Mouse (Mus musculus): Measurements from ENCODE around the gene Sbf2. TPM values are rescaled to one million over a fixed set of nuclear protein-coding genes. Genes with fewer than 3 reads are reported as not detected.

The Sbf2 gene
- polyA plus RNA-seq, 1 experiment, result 37.0 TPM

DNA sequence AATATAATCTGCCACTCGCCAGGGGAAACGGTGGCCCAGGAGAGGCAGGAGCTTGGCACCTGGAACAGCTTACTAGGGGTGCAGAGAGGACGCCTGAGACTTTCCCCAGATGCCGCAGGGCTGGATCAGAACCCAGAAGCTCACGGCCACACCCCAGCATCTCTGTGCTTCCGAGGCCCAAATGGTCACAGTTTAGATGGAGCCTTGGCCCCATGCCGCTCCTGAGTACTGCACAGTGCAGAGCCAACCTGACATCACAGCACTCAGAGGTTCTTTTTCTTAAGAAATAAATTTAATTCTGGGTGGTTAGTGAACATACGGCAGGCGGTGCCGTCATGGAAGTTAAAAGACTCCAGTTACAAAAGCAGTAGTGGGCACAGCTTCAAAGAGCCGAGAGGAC, 307.0 kb downstream of the Sbf2 start:
- TF ChIP-seq CTCF (IDR thresholded peaks at IDR 0.05; ENCODE audit: control insufficient read depth, insufficient read depth, insufficient replicate concordance, low read depth, low read length) (no peak), POLR2A (IDR thresholded peaks at IDR 0.05; ENCODE audit: control insufficient read depth, low read depth, low read length) (no peak)
- H3K27me3 ChIP-seq (ENCODE audit: control insufficient read depth, insufficient read depth, low read length), result no peaks in the 10 kb centered on the region
- H3K4me1 ChIP-seq (ENCODE audit: control insufficient read depth, insufficient read depth, low read length), result no peaks in the 10 kb centered on the region; the same call in 1 of the 2 replicates
- H3K4me3 ChIP-seq (ENCODE audit: control insufficient read depth, low read depth, low read length), result no peak overlapping the region
- peaks cover 2% of the 10 kb centered on the region; the same call in 1 of the 2 replicates for H3K36me3 ChIP-seq (ENCODE audit: control insufficient read depth, insufficient read depth, low read length)
- H3K27ac ChIP-seq (ENCODE audit: control insufficient read depth, insufficient read depth, low read depth, low read length), result no peak overlapping the region

DNA sequence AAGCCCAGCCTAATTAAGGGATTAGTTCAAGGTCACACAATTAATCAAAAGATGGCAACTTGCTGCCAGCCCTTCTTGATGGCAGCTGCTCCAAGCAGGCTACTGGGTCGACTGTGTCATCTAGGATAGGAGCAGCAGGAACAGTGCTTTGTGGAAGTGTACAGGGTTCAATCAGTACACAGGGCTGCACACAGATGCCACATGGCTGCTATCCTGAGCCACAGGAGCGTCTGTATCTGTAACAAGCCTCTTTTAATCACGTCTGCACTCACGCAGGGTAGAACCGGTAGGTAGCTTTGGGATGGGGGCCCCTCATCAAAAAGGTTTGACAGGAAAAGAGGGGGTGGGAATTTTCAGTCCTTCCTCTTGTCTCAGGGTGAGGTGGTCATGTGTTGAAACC, 308.4 kb downstream of the Sbf2 start:
- H3K4me1 ChIP-seq (ENCODE audit: control insufficient read depth, insufficient read depth, low read length), result no peaks in the 10 kb centered on the region; the same call in 1 of the 2 replicates
- TF ChIP-seq CTCF (IDR thresholded peaks at IDR 0.05; ENCODE audit: control insufficient read depth, insufficient read depth, insufficient replicate concordance, low read depth, low read length) (no peak), POLR2A (IDR thresholded peaks at IDR 0.05; ENCODE audit: control insufficient read depth, low read depth, low read length) (no peak)
- no peak overlapping the region for H3K27ac ChIP-seq (ENCODE audit: control insufficient read depth, insufficient read depth, low read depth, low read length)
- no peaks in the 10 kb centered on the region for H3K27me3 ChIP-seq (ENCODE audit: control insufficient read depth, insufficient read depth, low read length)
- H3K36me3 ChIP-seq (ENCODE audit: control insufficient read depth, insufficient read depth, low read length), result no peaks in the 10 kb centered on the region; the same call in 1 of the 2 replicates
- no peak overlapping the region for H3K4me3 ChIP-seq (ENCODE audit: control insufficient read depth, low read depth, low read length)

DNA sequence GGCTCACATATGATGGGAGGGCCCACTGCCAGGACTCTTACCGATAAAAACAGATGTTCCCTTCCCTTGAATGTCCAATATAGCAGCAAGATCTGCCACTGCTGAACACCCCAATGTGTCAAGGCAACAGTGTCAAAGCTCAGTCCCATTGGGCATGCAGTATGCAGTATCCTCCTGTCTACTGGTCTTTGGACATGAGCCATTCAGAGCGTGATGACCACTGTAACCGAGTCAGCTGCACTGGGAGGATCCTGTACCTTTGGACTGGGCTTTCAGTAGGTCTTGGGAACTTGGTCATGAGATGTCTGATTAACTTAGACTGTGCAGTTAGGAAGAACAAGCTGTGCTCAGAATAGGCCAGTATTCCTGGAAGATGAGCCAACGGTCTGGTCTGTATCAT, 309.2 kb downstream of the Sbf2 start:
- Histone ChIP-seq H3K27me3 (ENCODE audit: control insufficient read depth, insufficient read depth, low read length) (no peaks in the 10 kb centered on the region), H3K4me3 (ENCODE audit: control insufficient read depth, low read depth, low read length) (no peak overlapping the region), H3K4me1 (ENCODE audit: control insufficient read depth, insufficient read depth, low read length) (no peaks in the 10 kb centered on the region; the same call in 1 of the 2 replicates), H3K27ac (ENCODE audit: control insufficient read depth, insufficient read depth, low read depth, low read length) (no peak overlapping the region), H3K36me3 (ENCODE audit: control insufficient read depth, insufficient read depth, low read length) (no peaks in the 10 kb centered on the region; the same call in 1 of the 2 replicates)
- TF ChIP-seq CTCF (IDR thresholded peaks at IDR 0.05; ENCODE audit: control insufficient read depth, insufficient read depth, insufficient replicate concordance, low read depth, low read length) (no peak), POLR2A (IDR thresholded peaks at IDR 0.05; ENCODE audit: control insufficient read depth, low read depth, low read length) (no peak)

DNA sequence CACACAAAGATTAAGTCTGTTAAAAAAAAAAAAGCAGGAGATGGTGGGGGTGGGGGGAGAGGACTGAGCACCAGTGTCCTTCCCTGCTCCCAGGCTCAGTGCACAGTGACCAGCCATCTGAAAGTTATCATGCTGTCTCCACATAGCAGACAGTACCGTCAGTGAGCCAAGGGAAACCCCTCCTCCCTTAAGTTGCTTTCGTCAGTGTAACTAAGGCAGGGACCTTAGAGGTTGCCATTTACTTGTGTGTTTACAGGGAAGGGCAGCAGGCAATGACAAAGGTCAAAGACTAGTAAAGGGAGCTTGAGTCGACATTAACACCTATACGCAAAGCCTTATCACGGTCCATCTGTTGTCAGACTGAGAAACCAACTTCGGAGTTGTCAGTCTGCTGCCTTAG, 311.8 kb downstream of the Sbf2 start:
- Histone ChIP-seq H3K27ac (ENCODE audit: control insufficient read depth, insufficient read depth, low read depth, low read length) (no peak overlapping the region), H3K4me1 (ENCODE audit: control insufficient read depth, insufficient read depth, low read length) (peaks cover 3% of the 10 kb centered on the region; the same call in 1 of the 2 replicates), H3K36me3 (ENCODE audit: control insufficient read depth, insufficient read depth, low read length) (no peaks in the 10 kb centered on the region), H3K4me3 (ENCODE audit: control insufficient read depth, low read depth, low read length) (no peak overlapping the region), H3K27me3 (ENCODE audit: control insufficient read depth, insufficient read depth, low read length) (no peaks in the 10 kb centered on the region)
- no peak for TF ChIP-seq CTCF (IDR thresholded peaks at IDR 0.05; ENCODE audit: control insufficient read depth, insufficient read depth, insufficient replicate concordance, low read depth, low read length)
- no peak for TF ChIP-seq POLR2A (IDR thresholded peaks at IDR 0.05; ENCODE audit: control insufficient read depth, low read depth, low read length)

DNA sequence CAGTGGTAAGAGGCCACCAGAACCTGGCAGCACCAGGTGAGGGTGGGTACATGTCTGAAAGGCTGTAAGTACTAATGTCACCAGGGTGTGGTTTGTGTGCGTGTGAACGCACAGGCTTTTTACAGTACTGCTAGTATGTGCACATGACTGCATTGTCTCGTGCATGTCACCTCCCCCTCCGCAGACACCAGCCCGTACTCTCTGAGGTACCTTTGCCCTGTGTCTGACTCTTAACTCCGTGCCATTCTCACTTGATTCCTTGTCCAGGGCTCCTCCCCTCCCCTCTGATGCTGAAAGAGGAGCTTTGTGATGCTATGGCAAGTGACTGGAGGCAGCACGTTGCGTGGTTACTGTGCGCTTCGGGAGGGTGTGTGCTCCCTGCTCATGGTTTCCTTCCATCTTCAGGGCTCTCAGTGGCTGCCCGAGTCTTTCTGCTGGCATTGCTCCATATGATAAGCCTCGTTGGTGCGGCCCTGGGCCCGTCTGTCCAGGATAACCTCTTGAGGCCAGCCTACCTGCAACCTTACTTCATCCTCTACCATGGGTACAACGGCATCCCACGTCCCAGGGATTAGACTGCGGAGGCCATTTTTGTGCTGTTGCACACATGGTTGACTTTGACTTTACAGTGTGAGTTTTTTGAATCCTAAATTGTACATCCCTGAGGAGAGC, 315.8 kb downstream of the Sbf2 start:
- H3K27me3 ChIP-seq (ENCODE audit: control insufficient read depth, insufficient read depth, low read length), result no peaks in the 10 kb centered on the region
- no peak overlapping the region for H3K27ac ChIP-seq (ENCODE audit: control insufficient read depth, insufficient read depth, low read depth, low read length)
- TF ChIP-seq CTCF (IDR thresholded peaks at IDR 0.05; ENCODE audit: control insufficient read depth, insufficient read depth, insufficient replicate concordance, low read depth, low read length), result no peak
- no peak for TF ChIP-seq POLR2A (IDR thresholded peaks at IDR 0.05; ENCODE audit: control insufficient read depth, low read depth, low read length)
- H3K4me3 ChIP-seq (ENCODE audit: control insufficient read depth, low read depth, low read length), result no peak overlapping the region
- peaks cover 3% of the 10 kb centered on the region; the same call in 1 of the 2 replicates for H3K4me1 ChIP-seq (ENCODE audit: control insufficient read depth, insufficient read depth, low read length)
- no peaks in the 10 kb centered on the region for H3K36me3 ChIP-seq (ENCODE audit: control insufficient read depth, insufficient read depth, low read length)

DNA sequence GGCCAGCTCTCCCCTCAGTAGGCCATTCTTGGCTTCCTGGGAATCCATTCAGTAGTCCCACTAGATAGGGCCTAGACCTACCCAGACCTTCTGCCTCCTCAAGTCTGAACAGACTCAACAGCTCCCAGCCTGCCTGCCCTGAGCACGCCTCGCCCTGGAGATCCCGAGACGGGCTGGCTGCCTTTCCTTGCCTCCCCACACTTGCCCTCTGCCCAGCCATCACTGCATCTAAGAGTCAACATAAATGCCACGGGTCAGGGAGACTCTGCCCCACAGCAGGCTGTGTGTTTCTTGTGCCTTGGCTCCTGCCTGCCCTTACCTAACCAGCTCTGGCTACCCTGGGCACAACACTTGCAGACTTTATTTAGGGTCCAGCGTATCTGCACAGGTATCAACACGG, 316.6 kb downstream of the Sbf2 start:
- H3K27me3 ChIP-seq (ENCODE audit: control insufficient read depth, insufficient read depth, low read length), result no peaks in the 10 kb centered on the region
- peaks cover 3% of the 10 kb centered on the region; the same call in 1 of the 2 replicates for H3K4me1 ChIP-seq (ENCODE audit: control insufficient read depth, insufficient read depth, low read length)
- no peaks in the 10 kb centered on the region for H3K36me3 ChIP-seq (ENCODE audit: control insufficient read depth, insufficient read depth, low read length)
- H3K4me3 ChIP-seq (ENCODE audit: control insufficient read depth, low read depth, low read length), result no peak overlapping the region
- TF ChIP-seq POLR2A (IDR thresholded peaks at IDR 0.05; ENCODE audit: control insufficient read depth, low read depth, low read length) (no peak), CTCF (IDR thresholded peaks at IDR 0.05; ENCODE audit: control insufficient read depth, insufficient read depth, insufficient replicate concordance, low read depth, low read length) (no peak)
- peak overlapping the region; percentile 52; the same call in 1 of the 2 replicates for H3K27ac ChIP-seq (ENCODE audit: control insufficient read depth, insufficient read depth, low read depth, low read length)

DNA sequence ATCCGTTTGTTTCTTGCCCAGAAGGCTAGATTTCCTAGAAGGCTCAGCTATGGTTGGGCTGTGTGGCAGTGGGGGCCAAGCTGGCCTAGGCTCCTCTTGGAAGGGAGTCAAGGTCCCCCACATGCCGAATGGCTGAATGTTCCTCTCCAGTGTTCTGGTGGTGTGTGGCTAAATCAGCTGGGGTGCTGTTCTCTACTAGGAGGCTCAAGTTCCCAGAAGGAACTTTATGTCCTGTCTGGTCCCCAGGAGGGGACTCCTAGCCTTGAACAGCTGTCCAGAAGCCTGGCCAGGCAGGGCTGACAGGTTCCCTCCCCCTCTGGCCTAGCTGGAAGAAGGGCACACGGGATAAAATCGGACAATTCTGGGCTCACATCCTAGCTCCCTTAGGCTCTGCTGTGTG, 317.1 kb downstream of the Sbf2 start:
- Histone ChIP-seq H3K4me3 (ENCODE audit: control insufficient read depth, low read depth, low read length) (no peak overlapping the region), H3K27me3 (ENCODE audit: control insufficient read depth, insufficient read depth, low read length) (no peaks in the 10 kb centered on the region), H3K27ac (ENCODE audit: control insufficient read depth, insufficient read depth, low read depth, low read length) (peak overlapping the region; percentile 81), H3K4me1 (ENCODE audit: control insufficient read depth, insufficient read depth, low read length) (peaks cover 3% of the 10 kb centered on the region; the same call in 1 of the 2 replicates), H3K36me3 (ENCODE audit: control insufficient read depth, insufficient read depth, low read length) (no peaks in the 10 kb centered on the region)
- no peak for TF ChIP-seq CTCF (IDR thresholded peaks at IDR 0.05; ENCODE audit: control insufficient read depth, insufficient read depth, insufficient replicate concordance, low read depth, low read length)
- no peak for TF ChIP-seq POLR2A (IDR thresholded peaks at IDR 0.05; ENCODE audit: control insufficient read depth, low read depth, low read length)
